Mouse (Mus musculus) cerebellum, postnatal 36 days (tissue): Measurements from ENCODE around the gene Olfr424.

Experiments
- DNase-seq, 2 experiments: peaks; one replicate each; pipeline ENCODE4 v3.0.0; 2021 to 2022; ENCODE audit warnings: mixed read lengths in 2 of 2

Olfr424 gene

DNA sequence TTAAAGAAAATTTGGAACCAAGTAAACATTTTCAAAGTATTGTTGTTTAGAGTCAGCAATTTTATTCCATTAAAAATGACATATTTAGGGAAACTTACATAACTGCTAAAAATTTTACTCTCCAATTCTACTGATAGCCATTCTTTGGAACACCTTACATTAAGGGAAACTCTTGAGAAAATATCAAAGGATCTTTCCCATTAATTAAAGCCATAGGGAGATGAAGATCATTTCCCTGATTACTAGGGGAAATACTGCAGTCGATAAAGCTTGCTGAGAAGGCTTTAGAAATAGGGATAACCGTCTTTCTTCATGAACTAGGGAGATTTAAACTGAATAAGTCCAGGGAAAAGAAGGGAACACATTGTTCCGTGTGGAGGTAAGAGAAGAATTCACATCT is at the start of gene Olfr424:
Gene Olfr424, plus strand, starts transcription at position 301 of the 400 bp plus-strand sequence.
- DNase-seq, result no peak

DNA sequence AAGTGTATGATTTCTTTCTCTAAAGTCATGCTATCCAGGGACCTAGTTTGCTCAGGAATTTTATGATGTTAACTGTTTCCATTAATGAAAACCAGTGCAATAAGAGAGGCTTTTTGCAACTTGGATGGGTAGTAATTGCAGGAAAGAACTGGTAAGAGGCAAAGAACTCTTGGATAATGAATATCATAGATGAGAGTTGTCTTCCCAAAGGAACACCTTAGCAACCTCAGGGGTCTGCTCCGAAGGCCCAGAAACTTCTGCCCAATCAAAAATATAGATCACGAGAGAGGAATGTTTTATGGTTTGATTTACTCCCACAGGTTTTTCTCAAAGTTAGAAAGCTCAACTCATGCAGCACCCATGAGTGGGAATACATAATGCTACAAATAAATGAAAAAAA is 47.3 kb upstream of the Olfr424 start, which contains the start of gene Olfr429:
Gene Olfr429, plus strand, starts transcription at position 301 of the 400 bp plus-strand sequence.
- DNase-seq, result no peak

GRCm38 (mm10) chr1:174096591-174096990 is 34.7 kb upstream of the Olfr424 start, which contains the start of gene Olfr427:
Gene Olfr427 (plus strand): TSS chr1:174096891.
- no peak for DNase-seq

GRCm38 (mm10) chr1:174103735-174104134 is 27.6 kb upstream of the Olfr424 start:
- DNase-seq, result no peak

DNA sequence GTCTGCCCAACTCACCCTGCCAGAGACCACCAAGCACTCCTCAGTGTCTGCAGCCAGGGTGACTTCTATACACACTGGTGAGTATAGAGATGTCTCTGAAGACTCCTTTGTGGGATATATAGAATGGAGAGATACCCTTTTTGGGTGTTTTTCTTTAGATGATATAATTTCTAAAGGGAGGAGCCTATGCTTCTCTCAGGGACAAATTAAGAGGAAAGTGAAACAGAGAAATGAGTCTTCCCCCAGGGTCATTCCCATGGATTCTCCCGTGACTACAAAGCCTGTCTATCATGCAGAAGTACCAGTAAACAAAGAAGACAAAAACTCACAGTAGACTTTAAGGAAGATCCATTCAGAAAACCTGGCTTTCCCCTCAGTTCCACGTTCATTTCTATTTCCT is 10.3 kb upstream of the Olfr424 start, which contains the start of gene Olfr231:
Gene Olfr231, minus strand, starts transcription at position 101 of the 400 bp plus-strand sequence.
- no peak for DNase-seq

- no peak for DNase-seq
These were observed 682 bp downstream of the Olfr424 start for GRCm38 (mm10) chr1:174131999-174132398.

- no peak for DNase-seq
These were observed 10.1 kb downstream of the Olfr424 start for GRCm38 (mm10) chr1:174141384-174141783.

DNA sequence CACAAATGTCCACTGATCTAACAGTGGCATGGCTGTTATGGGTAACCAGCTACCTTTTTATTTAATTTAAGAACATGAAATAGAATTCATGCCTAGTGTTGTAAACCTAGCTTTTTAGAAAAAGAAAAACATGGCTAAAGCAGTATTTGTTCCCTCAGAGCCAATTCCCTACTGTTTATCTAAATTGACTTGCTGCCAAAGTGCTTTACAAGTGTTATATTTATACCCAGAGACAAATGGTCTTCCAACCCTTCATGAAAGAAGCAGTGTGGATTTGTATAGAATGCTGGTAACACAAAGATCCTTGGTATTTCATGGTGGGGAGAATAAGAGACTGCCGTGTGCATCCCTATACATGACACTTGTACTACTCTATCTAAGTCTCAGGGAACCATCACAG is 15.4 kb downstream of the Olfr424 start:
- no peak for DNase-seq

- no peak for DNase-seq
These were observed 18.0 kb downstream of the Olfr424 start for GRCm38 (mm10) chr1:174149289-174149688.

DNA sequence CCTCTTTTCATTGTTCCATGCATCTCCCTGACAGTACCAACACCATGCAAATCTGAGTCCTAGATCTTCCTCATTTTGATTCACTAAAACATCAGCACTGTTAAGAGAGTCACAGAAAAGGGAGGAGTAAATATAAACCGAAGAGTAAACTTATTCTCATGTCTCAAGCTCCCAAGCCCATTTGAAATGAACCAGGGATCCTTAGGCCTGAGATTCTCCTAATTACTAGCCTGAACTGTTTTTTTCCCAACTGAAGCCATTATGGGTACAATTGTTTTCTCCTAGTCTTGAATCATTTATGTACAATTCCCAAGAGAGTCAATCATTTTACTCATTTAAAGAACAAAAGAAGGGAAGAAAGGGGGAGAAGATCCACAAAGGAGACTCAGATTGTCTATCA is 24.0 kb downstream of the Olfr424 start, which contains the start of gene Olfr420:
Gene Olfr420, plus strand, starts transcription at position 301 of the 400 bp plus-strand sequence.
- no peak for DNase-seq

GRCm38 (mm10) chr1:174157622-174158021 is 26.3 kb downstream of the Olfr424 start:
- no peak for DNase-seq

DNA sequence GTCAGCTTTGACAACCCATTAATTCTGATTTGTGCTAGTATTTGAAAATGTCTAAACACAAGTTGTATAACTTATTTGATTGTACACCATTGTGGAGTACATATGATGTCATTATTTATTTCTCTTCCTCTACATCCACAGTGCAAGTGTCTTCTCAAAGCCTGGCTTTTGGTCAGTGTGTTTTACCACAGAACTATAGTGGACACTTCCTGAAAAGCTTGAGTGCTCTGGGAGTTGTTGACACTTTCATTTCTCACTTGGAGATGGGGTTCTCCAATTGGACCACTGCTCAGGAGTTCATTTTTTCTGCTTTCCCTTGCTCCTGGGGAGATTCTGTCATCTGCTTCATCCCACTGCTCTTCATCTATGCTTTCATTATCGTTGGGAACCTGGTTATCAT is 27.2 kb downstream of the Olfr424 start:
- DNase-seq, result no peak

DNA sequence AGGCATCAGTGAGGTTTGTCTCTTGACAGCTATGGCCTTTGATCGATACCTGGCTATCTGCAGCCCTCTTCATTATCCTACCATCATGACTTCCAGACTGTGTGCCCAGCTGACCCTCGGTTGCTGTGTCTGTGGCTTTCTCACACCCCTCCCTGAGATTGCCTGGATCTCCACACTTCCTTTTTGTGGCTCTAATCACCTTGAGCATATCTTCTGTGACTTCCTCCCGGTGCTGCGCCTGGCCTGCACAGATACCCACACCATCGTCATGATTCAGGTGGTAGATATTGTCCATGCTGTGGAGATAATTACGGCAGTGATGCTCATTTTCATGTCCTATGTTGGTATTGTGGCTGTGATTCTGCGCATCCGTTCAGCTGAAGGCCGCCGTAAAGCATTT is 27.8 kb downstream of the Olfr424 start:
- DNase-seq, result no peak

- DNase-seq, result no peak
These were observed 37.7 kb downstream of the Olfr424 start for GRCm38 (mm10) chr1:174169024-174169423.

DNA sequence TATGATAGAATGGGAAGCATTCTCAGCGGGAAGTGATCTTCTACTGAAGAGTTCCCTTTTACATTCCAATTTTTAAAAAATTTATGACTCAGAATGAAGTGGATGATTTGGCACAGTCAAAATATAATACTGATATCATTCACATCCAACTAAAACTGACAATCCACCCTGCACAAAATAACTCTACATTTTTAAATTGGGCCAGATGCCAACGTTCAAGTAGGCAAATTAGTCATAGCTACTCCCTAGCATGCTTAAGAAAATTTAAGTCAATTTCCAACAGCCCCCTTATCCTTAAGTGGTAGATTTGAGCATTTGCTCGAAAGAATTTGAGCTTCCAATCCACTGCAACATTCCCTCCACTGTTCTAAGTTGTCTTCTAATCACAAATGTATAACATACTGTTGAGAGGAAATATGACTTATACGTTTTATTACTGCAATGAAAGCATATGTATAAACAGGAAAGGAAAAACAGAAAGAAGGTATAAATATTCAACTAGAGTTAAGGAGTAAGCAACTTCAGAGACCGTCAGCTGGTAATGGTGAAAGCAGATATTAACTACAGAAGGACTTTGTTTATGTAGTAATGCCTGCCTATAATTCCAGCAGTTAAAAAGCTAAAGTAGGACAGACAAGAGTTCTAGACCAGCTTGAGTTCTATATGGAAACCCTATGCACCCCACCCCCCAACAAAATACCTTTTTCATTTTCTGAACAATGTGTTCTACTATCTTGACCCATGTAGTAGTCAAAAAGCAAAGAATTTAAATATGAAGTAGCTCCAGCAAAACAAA is 39.6 kb downstream of the Olfr424 start:
- DNase-seq, result no peak

DNA sequence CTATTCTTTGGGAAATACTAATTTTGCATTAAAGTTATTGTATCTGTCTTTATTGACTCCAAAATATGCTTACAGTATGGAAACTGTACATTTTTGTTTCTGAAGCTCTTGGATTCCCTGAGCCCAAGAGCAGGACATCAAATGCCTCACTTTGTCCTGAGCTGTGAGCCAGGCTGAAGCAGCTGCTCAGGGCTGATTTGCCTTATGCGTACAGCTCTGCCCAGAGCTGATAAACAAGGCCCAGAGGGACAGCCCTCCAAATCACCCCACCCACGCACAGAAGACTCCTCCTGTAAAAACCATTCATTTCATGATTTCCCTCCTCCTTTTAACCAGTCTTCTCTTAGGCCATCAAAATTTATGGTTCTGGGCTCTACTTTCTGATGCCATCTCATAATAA is 40.2 kb downstream of the Olfr424 start:
- DNase-seq, result no peak

DNA sequence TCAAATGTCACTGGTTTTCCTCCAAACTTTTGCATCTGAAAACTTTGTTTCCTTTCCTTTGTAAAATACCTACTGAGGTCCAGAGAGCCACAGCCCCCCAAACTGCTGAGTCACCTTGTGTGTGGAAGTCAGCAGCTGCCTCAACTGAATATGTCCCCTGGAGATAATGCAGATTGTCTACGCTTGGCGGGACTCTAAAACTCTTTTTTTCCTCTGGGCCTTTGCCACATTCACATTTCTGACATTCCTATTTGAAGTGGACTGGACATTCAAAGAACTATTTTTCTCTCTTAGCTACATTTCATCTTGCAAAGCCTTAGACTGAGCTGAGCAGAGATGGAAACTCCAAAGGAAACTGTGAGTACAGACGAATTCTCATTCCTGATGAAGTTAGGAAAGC is 41.3 kb downstream of the Olfr424 start, which contains the start of gene Spta1:
Gene Spta1, plus strand, starts transcription at position 172 of the 400 bp plus-strand sequence.
- DNase-seq, result no peak
